Mouse (Mus musculus): ENCODE results near the gene Trio. TPM values are rescaled to one million over a fixed set of nuclear protein-coding genes. Genes with fewer than 3 reads are reported as not detected.
"Not testable (repeated sequence)": the region's sequence is repeated elsewhere in the genome, so short reads cannot be mapped to it uniquely, and the experiment has no call there.

Trio gene
- polyA plus RNA-seq, 1 experiment from 2014 or later: 44.7 TPM

- H3K9ac ChIP-seq (replicated peaks): no peak overlapping the region
- H3K4me1 ChIP-seq: peaks cover 6% of the 10 kb centered on the region
- no peak for ATAC-seq (replicated peaks)
- H3K27ac ChIP-seq (replicated peaks): no peak overlapping the region
- no peak overlapping the region for H3K4me3 ChIP-seq
- WGBS: 88% methylated on average over 8 of the region's 8 CpGs
- peaks cover 71% of the 10 kb centered on the region for H3K36me3 ChIP-seq
- no peaks in the 10 kb centered on the region for H3K27me3 ChIP-seq
- H3K4me2 ChIP-seq (replicated peaks): no peak overlapping the region
- no peaks in the 10 kb centered on the region for H3K9me3 ChIP-seq
Observed at GRCm38 (mm10) chr15:27840579-27840978, 185.1 kb downstream of the Trio start.

DNA sequence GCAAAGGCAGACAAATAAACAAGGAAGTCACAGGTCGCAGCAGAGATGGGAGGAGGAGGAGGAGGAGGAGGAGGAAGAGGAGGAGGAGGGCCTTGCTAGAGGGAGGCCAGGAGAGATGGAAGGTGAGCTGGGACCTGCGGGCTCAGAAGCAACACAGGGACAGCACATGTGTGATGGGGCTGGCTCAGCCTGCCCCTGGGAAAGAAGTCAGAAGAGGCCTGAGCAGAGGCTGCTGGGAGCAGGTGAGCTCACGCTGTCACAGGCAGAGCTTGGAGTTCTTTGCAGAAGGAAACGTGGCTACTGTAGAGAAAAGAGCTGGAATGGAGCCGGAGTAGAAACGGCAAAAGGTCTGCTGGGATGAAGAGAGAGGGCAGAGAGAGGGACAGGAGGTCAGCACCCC is 185.5 kb downstream of the Trio start:
- H3K27ac ChIP-seq (replicated peaks): no peak overlapping the region
- no peak overlapping the region for H3K9ac ChIP-seq (replicated peaks)
- peaks cover 67% of the 10 kb centered on the region for H3K36me3 ChIP-seq
- 87% methylated on average over 6 of the region's 6 CpGs for WGBS
- H3K9me3 ChIP-seq: no peaks in the 10 kb centered on the region
- H3K4me3 ChIP-seq: no peak overlapping the region
- H3K4me1 ChIP-seq: peaks cover 6% of the 10 kb centered on the region
- H3K4me2 ChIP-seq (replicated peaks): no peak overlapping the region
- no peak for ATAC-seq (replicated peaks)
- no peaks in the 10 kb centered on the region for H3K27me3 ChIP-seq

- no peak overlapping the region for H3K4me3 ChIP-seq
- ATAC-seq (replicated peaks): no peak
Observed at GRCm38 (mm10) chr15:27831646-27832045, 194.0 kb downstream of the Trio start.

GRCm38 (mm10) chr15:27827871-27828270 is 197.8 kb downstream of the Trio start:
- H3K9ac ChIP-seq (replicated peaks); H3K4me3 ChIP-seq; H3K27me3 ChIP-seq; H3K9me3 ChIP-seq; ATAC-seq (replicated peaks); H3K27ac ChIP-seq (replicated peaks); H3K4me2 ChIP-seq (replicated peaks); H3K4me1 ChIP-seq: not testable (repeated sequence)
- H3K36me3 ChIP-seq: peaks cover 91% of the 10 kb centered on the region
- 88% methylated on average over 3 of the region's 3 CpGs for WGBS

More at GRCm38 (mm10) chr15:27831646-27832045, 194.0 kb downstream of the Trio start:
- 71% methylated on average over 6 of the region's 6 CpGs for WGBS
- Histone ChIP-seq H3K36me3 (peaks cover 64% of the 10 kb centered on the region), H3K9ac (replicated peaks) (no peak overlapping the region), H3K4me2 (replicated peaks) (no peak overlapping the region), H3K4me1 (no peaks in the 10 kb centered on the region), H3K27ac (replicated peaks) (no peak overlapping the region), H3K27me3 (no peaks in the 10 kb centered on the region), H3K9me3 (no peaks in the 10 kb centered on the region)

- 92% methylated on average over 4 of the region's 4 CpGs for WGBS
- no peaks in the 10 kb centered on the region for H3K27me3 ChIP-seq
- H3K4me1 ChIP-seq: no peaks in the 10 kb centered on the region
Observed at GRCm38 (mm10) chr15:27826886-27827285, 198.8 kb downstream of the Trio start.

GRCm38 (mm10) chr15:27826048-27826637 is 199.5 kb downstream of the Trio start:
- Histone ChIP-seq H3K4me2 (replicated peaks) (no peak overlapping the region), H3K9ac (replicated peaks) (no peak overlapping the region), H3K9me3 (no peaks in the 10 kb centered on the region), H3K4me1 (no peaks in the 10 kb centered on the region), H3K36me3 (peaks cover 82% of the 10 kb centered on the region), H3K27me3 (no peaks in the 10 kb centered on the region), H3K4me3 (no peak overlapping the region), H3K27ac (replicated peaks) (no peak overlapping the region)
- WGBS: 94% methylated on average over 4 of the region's 4 CpGs
- no peak for ATAC-seq (replicated peaks)

More at GRCm38 (mm10) chr15:27826886-27827285, 198.8 kb downstream of the Trio start:
- Histone ChIP-seq H3K4me2 (replicated peaks) (no peak overlapping the region), H3K9me3 (no peaks in the 10 kb centered on the region), H3K9ac (replicated peaks) (no peak overlapping the region), H3K27ac (replicated peaks) (no peak overlapping the region), H3K4me3 (no peak overlapping the region), H3K36me3 (peaks cover 85% of the 10 kb centered on the region)
- no peak for ATAC-seq (replicated peaks)

DNA sequence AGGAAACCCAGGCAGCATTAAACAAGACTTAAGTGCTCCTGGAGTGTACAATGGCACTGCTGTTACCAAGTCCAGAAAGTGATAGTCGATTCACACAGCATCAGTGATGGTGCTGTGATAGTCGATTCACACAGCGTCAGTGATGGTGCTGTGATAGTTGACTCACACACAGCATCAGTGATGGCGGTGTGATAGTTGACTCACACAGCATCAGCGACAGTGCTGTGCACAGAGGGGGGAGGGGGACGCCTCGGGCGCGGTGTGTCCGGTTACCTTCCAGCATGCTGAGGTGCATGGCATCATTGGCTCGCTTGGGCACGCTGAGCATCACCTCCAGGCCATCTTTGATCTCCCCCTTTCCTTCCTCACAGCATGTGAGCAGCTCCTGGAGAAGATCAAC is 200.3 kb downstream of the Trio start:
- no peak overlapping the region for H3K4me2 ChIP-seq (replicated peaks)

DNA sequence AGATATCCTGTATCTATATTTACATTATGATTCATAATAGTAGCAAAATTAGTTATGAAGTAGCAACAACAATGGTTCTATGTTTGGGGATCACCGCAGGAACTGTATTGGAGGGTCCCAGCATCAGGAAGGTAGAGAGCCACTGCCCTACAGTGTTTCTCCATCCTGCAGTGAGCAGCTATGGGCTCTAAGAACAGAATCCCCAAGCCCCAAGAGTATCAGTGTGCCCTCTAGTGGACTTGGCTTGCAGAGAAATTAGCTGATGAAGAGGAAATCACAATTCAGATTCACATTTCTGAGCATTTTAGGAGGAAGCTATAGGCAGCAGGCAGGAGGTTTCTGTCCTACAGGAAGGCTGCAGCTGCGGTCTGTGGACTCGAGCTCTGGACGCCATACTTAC is 202.1 kb downstream of the Trio start:
- Histone ChIP-seq H3K4me2 (replicated peaks) (no peak overlapping the region), H3K9ac (replicated peaks) (no peak overlapping the region), H3K27me3 (no peaks in the 10 kb centered on the region), H3K4me1 (no peaks in the 10 kb centered on the region), H3K27ac (replicated peaks) (no peak overlapping the region), H3K4me3 (no peak overlapping the region), H3K9me3 (no peaks in the 10 kb centered on the region), H3K36me3 (peaks cover 78% of the 10 kb centered on the region)
- WGBS: 91% methylated on average over 4 of the region's 4 CpGs
- ATAC-seq (replicated peaks): no peak

More for the DNA sequence above, 200.3 kb downstream of the Trio start:
- Histone ChIP-seq H3K4me3 (no peak overlapping the region), H3K27me3 (no peaks in the 10 kb centered on the region), H3K27ac (replicated peaks) (no peak overlapping the region), H3K4me1 (no peaks in the 10 kb centered on the region), H3K9me3 (no peaks in the 10 kb centered on the region), H3K9ac (replicated peaks) (no peak overlapping the region), H3K36me3 (peaks cover 80% of the 10 kb centered on the region)
- ATAC-seq (replicated peaks): no peak
- WGBS: 92% methylated on average over 12 of the region's 12 CpGs

- Histone ChIP-seq H3K27ac (replicated peaks) (no peak overlapping the region), H3K9ac (replicated peaks) (no peak overlapping the region), H3K4me3 (no peak overlapping the region), H3K4me2 (replicated peaks) (no peak overlapping the region), H3K9me3 (no peaks in the 10 kb centered on the region), H3K36me3 (peaks cover 79% of the 10 kb centered on the region), H3K27me3 (no peaks in the 10 kb centered on the region), H3K4me1 (no peaks in the 10 kb centered on the region)
- WGBS: 74% methylated on average over 4 of the region's 4 CpGs
- no peak; the same call in 1 of the 2 replicates for ATAC-seq (replicated peaks)
Observed at GRCm38 (mm10) chr15:27822461-27822860, 203.2 kb downstream of the Trio start.

DNA sequence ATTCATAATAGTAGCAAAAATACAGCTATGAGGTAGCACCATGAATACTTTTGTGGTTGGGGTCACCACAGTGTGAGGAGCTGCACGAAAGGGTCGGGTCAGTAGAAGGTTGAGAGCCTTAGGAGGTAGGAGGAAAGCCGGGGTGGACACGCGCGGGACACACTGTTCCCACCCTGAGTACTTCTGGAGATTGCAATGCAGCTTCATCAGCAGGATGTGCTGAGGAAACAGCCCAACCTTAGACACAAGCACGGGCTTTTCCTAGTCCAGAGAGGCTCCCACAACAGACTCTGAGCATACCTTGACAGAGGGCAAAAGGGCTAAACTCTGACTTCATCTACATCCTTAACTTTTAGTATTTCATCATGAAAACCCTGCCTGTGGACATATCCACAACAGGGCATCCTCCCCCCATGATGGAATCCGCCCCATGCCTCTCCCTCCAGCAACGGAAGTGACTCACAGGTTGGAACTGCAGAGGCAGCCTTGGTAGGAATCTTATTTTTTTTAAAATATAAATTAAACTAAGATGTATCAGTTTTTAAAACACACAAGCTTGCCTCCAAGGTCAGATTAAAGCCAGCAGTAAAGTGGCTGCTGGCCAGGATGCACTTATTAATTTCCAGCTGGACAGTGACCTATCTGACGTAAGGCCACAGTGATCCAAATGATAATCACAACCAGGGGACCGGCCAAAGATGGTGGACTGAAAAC is 203.8 kb downstream of the Trio start:
- Histone ChIP-seq H3K36me3 (peaks cover 79% of the 10 kb centered on the region), H3K4me1 (no peaks in the 10 kb centered on the region), H3K9ac (replicated peaks) (no peak overlapping the region), H3K27me3 (no peaks in the 10 kb centered on the region), H3K4me3 (no peak overlapping the region), H3K27ac (replicated peaks) (no peak overlapping the region), H3K9me3 (no peaks in the 10 kb centered on the region), H3K4me2 (replicated peaks) (no peak overlapping the region)
- WGBS: 95% methylated on average over 11 of the region's 11 CpGs
- no peak for ATAC-seq (replicated peaks)

GRCm38 (mm10) chr15:27817096-27817495 is 208.6 kb downstream of the Trio start:
- Histone ChIP-seq H3K4me3 (no peak overlapping the region), H3K4me1 (no peaks in the 10 kb centered on the region), H3K9ac (replicated peaks) (no peak overlapping the region), H3K36me3 (peaks cover 77% of the 10 kb centered on the region), H3K27me3 (no peaks in the 10 kb centered on the region), H3K9me3 (no peaks in the 10 kb centered on the region), H3K4me2 (replicated peaks) (no peak overlapping the region), H3K27ac (replicated peaks) (no peak overlapping the region)
- WGBS: 77% methylated on average over 10 of the region's 10 CpGs
- ATAC-seq (replicated peaks): no peak

DNA sequence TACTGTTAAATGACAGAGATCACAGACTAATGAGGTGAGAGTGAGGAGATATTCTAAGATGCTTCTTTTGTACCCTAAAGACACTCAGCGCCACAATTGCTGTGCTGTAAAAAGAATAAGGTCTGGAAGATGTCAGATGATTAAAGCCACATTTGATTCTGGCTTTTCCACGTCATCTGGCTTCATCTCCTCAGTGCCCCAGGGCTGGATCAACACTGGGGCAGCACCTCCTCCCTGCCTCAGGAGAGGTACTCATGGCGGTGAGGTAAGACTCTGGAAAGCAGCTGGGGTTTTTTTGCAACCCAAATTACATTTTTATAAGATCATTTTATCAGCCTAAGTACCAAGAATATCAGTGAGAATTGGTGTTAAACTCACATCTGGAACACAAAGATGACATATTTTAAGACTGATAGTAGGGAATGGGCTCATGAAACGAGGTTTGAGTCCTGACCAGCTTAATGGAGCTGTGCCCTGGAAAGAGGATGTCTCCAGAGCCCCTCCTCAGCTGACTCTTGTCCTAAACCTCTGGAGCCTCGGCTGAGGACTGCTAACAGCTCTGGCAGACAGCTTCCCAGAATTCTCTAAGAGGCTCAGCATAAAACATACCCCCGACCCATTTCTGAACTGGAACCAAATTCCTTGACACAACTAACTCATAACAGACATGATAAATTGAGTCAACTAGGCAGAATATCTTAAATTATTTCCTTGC is 210.8 kb downstream of the Trio start:
- WGBS: 80% methylated on average over 6 of the region's 6 CpGs
- ATAC-seq (replicated peaks): no peak
- H3K4me2 ChIP-seq (replicated peaks): no peak overlapping the region
- no peak overlapping the region for H3K9ac ChIP-seq (replicated peaks)
- no peak overlapping the region for H3K4me3 ChIP-seq
- no peaks in the 10 kb centered on the region for H3K4me1 ChIP-seq
- peaks cover 65% of the 10 kb centered on the region for H3K36me3 ChIP-seq
- no peaks in the 10 kb centered on the region for H3K9me3 ChIP-seq
- no peak overlapping the region for H3K27ac ChIP-seq (replicated peaks)
- H3K27me3 ChIP-seq: no peaks in the 10 kb centered on the region

Measured in forebrain, embryonic 15.5 days (tissue).